Mouse (Mus musculus): Measurements from ENCODE around the gene Mas1. TPM values are rescaled to one million over a fixed set of nuclear protein-coding genes. Genes with fewer than 3 reads are reported as not detected.
"Not testable (repeated sequence)": the region's sequence is repeated elsewhere in the genome, so short reads cannot be mapped to it uniquely, and the experiment has no call there.

The Mas1 gene
- polyA plus RNA-seq, 1 experiment from 2014 or later, result 0.20 TPM

DNA sequence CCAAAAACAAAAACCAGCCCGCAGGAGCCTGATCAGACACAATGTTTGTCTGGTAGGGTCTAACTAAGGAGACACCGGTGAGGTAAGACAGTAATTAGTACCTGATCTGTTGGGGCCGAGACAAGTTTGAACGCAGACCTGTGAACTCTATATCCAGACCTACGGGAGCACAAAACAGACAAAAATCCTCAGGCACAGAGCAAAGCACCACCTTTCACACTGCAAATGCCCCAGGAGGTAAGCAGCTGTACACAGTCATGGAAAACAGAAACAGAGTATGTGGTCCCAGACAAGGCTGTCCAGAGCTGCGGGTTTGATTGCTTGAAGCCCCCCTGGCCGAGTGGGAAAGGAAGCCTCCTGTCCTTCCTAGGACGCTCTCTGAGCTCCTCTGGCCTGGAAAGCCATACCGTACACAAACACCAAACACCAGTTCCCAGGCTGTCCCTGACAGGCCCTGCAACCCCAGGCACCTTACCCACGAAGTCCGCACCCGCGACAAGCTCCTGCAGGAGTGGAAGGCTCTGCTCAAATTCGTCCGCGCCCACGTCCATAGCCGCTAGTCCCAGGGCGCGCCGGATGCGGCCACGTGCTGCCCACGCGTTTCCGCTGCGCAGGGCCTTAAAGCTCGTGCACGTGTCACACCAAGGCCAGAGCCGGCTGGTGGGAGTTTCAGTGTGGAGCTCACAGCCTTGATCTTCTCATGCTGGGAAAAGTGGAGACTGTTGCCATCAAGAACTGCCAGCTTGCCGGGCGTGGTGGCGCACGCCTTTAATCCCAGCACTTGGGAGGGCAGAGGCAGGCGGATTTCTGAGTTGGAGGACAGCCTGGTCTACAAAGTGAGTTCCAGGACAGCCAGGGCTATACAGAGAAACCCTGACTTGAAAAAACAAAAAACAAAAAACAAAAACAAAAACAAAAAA, 41.7 kb upstream of the Mas1 start, which contains the start of gene Pnldc1:
TSS of gene Pnldc1 (minus strand) at position 870 of the 920 bp plus-strand sequence.
- DNase-seq (ENCODE audit: low spot score), result no peak
- H3K4me2 ChIP-seq (ENCODE audit: low read length), result no peak within 1 kb of the TSS
- H3K9me3 ChIP-seq (replicated peaks; ENCODE audit: low read length), result no peaks in the 10 kb centered on the region
- TF ChIP-seq CTCF (IDR thresholded peaks at IDR 0.05; ENCODE audit: low read depth), result no peak
- 73% methylated on average over 35 of the region's 35 CpGs for WGBS
- ATAC-seq (replicated peaks; ENCODE audit: low FRiP score, low read depth), result no peak
- H3K4me1 ChIP-seq (replicated peaks; ENCODE audit: insufficient read depth, low read length), result no peaks in the 10 kb centered on the region
- H3K27ac ChIP-seq, result no peak within 1 kb of the TSS
- H3K4me3 ChIP-seq (replicated peaks; ENCODE audit: low read depth, low read length), result no peak within 1 kb of the TSS
- no peak within 1 kb of the TSS for H3K9ac ChIP-seq (ENCODE audit: low read depth, low read length)
- peaks cover 34% of the 10 kb centered on the region; the same call in 1 of the 2 replicates for H3K36me3 ChIP-seq (ENCODE audit: insufficient read depth, low read length)
- no peaks in the 10 kb centered on the region for H3K27me3 ChIP-seq (ENCODE audit: insufficient read depth, low read length)

DNA sequence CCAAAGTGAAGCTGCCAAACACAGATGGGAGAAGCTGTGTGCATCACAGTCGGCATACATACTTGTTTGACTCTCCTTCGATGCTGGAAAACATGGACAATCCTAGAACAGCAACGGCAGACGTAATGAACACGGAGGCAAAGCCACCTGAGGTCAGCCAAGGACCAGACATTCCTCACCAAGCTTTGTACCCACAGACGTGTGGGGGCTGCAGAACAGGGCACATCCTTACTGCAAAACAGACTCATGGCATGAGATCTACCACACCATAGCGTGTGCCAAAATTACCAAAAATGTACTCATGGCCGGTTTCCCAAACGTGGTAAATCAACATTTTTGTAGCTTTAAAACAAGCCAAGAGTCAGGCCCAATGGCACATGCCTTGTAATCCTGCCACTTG, 38.5 kb upstream of the Mas1 start:
- H3K36me3 ChIP-seq (ENCODE audit: insufficient read depth, low read length), result peaks cover 15% of the 10 kb centered on the region; the same call in 1 of the 2 replicates
- H3K9me3 ChIP-seq (replicated peaks; ENCODE audit: low read length), result no peaks in the 10 kb centered on the region
- TF ChIP-seq CTCF (IDR thresholded peaks at IDR 0.05; ENCODE audit: low read depth), result no peak
- H3K9ac ChIP-seq (ENCODE audit: low read depth, low read length), result no peak overlapping the region
- DNase-seq (ENCODE audit: low spot score), result no peak
- ATAC-seq (replicated peaks; ENCODE audit: low FRiP score, low read depth), result no peak
- H3K27me3 ChIP-seq (ENCODE audit: insufficient read depth, low read length), result no peaks in the 10 kb centered on the region
- no peaks in the 10 kb centered on the region for H3K4me1 ChIP-seq (replicated peaks; ENCODE audit: insufficient read depth, low read length)
- no peak overlapping the region for H3K4me3 ChIP-seq (replicated peaks; ENCODE audit: low read depth, low read length)
- WGBS, result 89% methylated on average over 9 of the region's 9 CpGs
- no peak overlapping the region for H3K27ac ChIP-seq
- no peak overlapping the region for H3K4me2 ChIP-seq (ENCODE audit: low read length)

GRCm38 (mm10) chr17:12905810-12906209, 37.9 kb upstream of the Mas1 start:
- Histone ChIP-seq H3K9me3 (replicated peaks; ENCODE audit: low read length) (no peaks in the 10 kb centered on the region), H3K36me3 (ENCODE audit: insufficient read depth, low read length) (peaks cover 11% of the 10 kb centered on the region; the same call in 1 of the 2 replicates), H3K27ac (no peak overlapping the region), H3K4me3 (replicated peaks; ENCODE audit: low read depth, low read length) (no peak overlapping the region), H3K4me2 (ENCODE audit: low read length) (no peak overlapping the region), H3K4me1 (replicated peaks; ENCODE audit: insufficient read depth, low read length) (no peaks in the 10 kb centered on the region), H3K9ac (ENCODE audit: low read depth, low read length) (no peak overlapping the region), H3K27me3 (ENCODE audit: insufficient read depth, low read length) (no peaks in the 10 kb centered on the region)
- ATAC-seq (replicated peaks; ENCODE audit: low FRiP score, low read depth) (no peak), DNase-seq (ENCODE audit: low spot score) (no peak)
- WGBS, result 87% methylated on average over 4 of the region's 4 CpGs
- TF ChIP-seq CTCF (IDR thresholded peaks at IDR 0.05; ENCODE audit: low read depth), result no peak

GRCm38 (mm10) chr17:12904349-12904748, 36.4 kb upstream of the Mas1 start:
- DNase-seq (ENCODE audit: low spot score) (no peak), ATAC-seq (replicated peaks; ENCODE audit: low FRiP score, low read depth) (no peak)
- Histone ChIP-seq H3K27me3 (ENCODE audit: insufficient read depth, low read length) (no peaks in the 10 kb centered on the region), H3K9ac (ENCODE audit: low read depth, low read length) (no peak overlapping the region), H3K4me2 (ENCODE audit: low read length) (no peak overlapping the region), H3K36me3 (ENCODE audit: insufficient read depth, low read length) (peaks cover 8% of the 10 kb centered on the region; the same call in 1 of the 2 replicates), H3K27ac (no peak overlapping the region), H3K4me1 (replicated peaks; ENCODE audit: insufficient read depth, low read length) (no peaks in the 10 kb centered on the region), H3K9me3 (replicated peaks; ENCODE audit: low read length) (no peaks in the 10 kb centered on the region), H3K4me3 (replicated peaks; ENCODE audit: low read depth, low read length) (no peak overlapping the region)
- WGBS, result 64% methylated on average over 1 of the region's 1 CpGs
- no peak for TF ChIP-seq CTCF (IDR thresholded peaks at IDR 0.05; ENCODE audit: low read depth)

DNA sequence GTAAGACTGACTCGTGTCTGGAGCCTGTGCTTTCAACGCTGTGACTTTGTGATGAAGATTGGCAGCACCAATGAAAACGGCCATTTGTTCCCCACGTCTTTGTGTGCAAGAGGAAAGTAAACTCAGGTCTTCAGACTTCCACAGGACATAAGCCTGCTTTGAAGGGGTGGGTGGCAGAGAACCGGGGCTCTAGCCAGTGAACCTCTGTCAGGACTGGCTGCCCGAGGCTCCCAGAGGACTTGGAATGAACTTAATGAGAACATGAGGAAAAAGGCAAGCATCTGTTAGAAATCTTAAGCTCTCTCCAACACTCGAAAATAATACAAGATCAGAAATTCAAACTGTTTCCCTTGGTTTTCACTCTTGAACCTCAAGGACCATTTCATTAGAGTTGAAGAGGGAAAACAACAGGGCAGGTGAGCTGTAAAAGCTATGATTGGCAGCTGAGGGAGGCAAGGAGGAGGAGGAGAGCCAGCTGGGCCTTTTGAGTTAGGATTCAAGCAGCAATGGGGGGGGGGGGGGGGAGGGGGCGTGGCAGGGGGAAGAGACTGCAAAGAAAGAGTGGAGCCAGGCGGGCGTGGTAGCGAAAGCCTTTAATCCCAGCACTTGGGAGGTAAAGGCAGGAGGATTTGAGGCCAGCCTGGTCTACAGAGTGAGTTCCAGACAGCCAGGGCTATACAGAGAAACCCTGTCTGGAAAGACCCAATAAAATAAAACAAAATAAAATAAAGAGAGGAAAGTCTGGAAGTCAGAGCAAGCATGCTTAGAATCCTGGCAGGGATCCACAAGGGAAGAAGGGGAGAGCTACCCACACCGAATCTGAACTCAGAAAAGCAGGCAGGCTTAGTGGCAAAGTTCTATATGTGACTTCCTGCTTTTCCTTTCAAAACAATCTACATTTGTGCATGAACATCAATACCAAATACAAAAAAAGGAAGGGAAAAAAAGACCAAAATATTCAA, 35.7 kb upstream of the Mas1 start:
- Histone ChIP-seq H3K27ac (no peak overlapping the region), H3K4me1 (replicated peaks; ENCODE audit: insufficient read depth, low read length) (no peaks in the 10 kb centered on the region), H3K9ac (ENCODE audit: low read depth, low read length) (no peak overlapping the region), H3K4me2 (ENCODE audit: low read length) (no peak overlapping the region), H3K36me3 (ENCODE audit: insufficient read depth, low read length) (peaks cover 8% of the 10 kb centered on the region; the same call in 1 of the 2 replicates), H3K27me3 (ENCODE audit: insufficient read depth, low read length) (no peaks in the 10 kb centered on the region), H3K4me3 (replicated peaks; ENCODE audit: low read depth, low read length) (no peak overlapping the region), H3K9me3 (replicated peaks; ENCODE audit: low read length) (no peaks in the 10 kb centered on the region)
- TF ChIP-seq CTCF (IDR thresholded peaks at IDR 0.05; ENCODE audit: low read depth), result no peak
- ATAC-seq (replicated peaks; ENCODE audit: low FRiP score, low read depth) (no peak), DNase-seq (ENCODE audit: low spot score) (peak; percentile 20)
- 42% methylated on average over 11 of the region's 12 CpGs for WGBS

GRCm38 (mm10) chr17:12902291-12902690, 34.3 kb upstream of the Mas1 start:
- Histone ChIP-seq H3K9me3 (replicated peaks; ENCODE audit: low read length) (no peaks in the 10 kb centered on the region), H3K4me1 (replicated peaks; ENCODE audit: insufficient read depth, low read length) (no peaks in the 10 kb centered on the region), H3K9ac (ENCODE audit: low read depth, low read length) (no peak overlapping the region), H3K4me2 (ENCODE audit: low read length) (no peak overlapping the region), H3K27ac (no peak overlapping the region), H3K4me3 (replicated peaks; ENCODE audit: low read depth, low read length) (no peak overlapping the region), H3K36me3 (ENCODE audit: insufficient read depth, low read length) (peaks cover 8% of the 10 kb centered on the region; the same call in 1 of the 2 replicates), H3K27me3 (ENCODE audit: insufficient read depth, low read length) (no peaks in the 10 kb centered on the region)
- ATAC-seq (replicated peaks; ENCODE audit: low FRiP score, low read depth) (no peak), DNase-seq (ENCODE audit: low spot score) (no peak)
- no peak for TF ChIP-seq CTCF (IDR thresholded peaks at IDR 0.05; ENCODE audit: low read depth)
- WGBS, result 94% methylated on average over 6 of the region's 6 CpGs

- WGBS, result 40% methylated on average over 2 of the region's 2 CpGs
- peak; percentile 21 for DNase-seq (ENCODE audit: low spot score)
- not testable (repeated sequence) for H3K4me2 ChIP-seq (ENCODE audit: low read length); H3K27me3 ChIP-seq (ENCODE audit: insufficient read depth, low read length); H3K9ac ChIP-seq (ENCODE audit: low read depth, low read length); H3K36me3 ChIP-seq (ENCODE audit: insufficient read depth, low read length); H3K9me3 ChIP-seq (replicated peaks; ENCODE audit: low read length); H3K4me1 ChIP-seq (replicated peaks; ENCODE audit: insufficient read depth, low read length); ATAC-seq (replicated peaks; ENCODE audit: low FRiP score, low read depth); H3K4me3 ChIP-seq (replicated peaks; ENCODE audit: low read depth, low read length); H3K27ac ChIP-seq
These were observed 30.7 kb upstream of the Mas1 start for GRCm38 (mm10) chr17:12898607-12899006.
